In the genomic region with DNA sequence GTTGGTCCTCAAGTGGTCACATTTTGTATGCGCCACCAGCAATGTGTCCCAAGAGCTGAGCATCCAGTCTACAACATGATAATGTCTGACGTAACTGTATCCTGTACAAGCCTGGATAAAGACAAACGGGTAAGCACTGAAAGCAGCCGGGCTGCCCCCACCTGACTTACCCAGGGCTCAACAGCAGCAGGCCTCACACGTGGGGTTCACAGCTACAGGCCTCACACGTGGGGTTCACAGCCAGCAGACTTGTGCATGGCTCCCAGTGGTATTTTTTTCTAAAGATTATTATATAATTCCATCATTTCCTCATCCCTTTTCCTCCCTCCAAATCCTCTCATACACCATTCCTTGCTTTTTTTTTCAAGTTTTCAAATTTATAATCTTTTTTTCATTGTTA, we compare ENCODE assay signal across 17 mouse cellular contexts. TPM values are rescaled to one million over a fixed set of nuclear protein-coding genes. Genes with fewer than 3 reads are reported as not detected.
A peak's percentile ranks its signal among the peaks of the same experiment; 100 is the strongest.
DNase-seq lines count a peak whose midpoint lies in the region; TF ChIP-seq lines count a peak whose summit lies in the region.
"Had no signal": no experiment of that assay in that cellular context is flagged by ENCODE, and none has a peak within 500 bp of the region (broad histone marks: within the 10 kb centered on the region; RNA-seq: fewer than 3 reads in every experiment).

No protein-coding gene starts in this region.

- intact Hi-C loops in gastrocnemius, adult 2 months (cut with DNase I), result loop anchor here (10.0 kb wide), 1 partner anchor 685 kb away; a partner anchor contains a TSS
- intact Hi-C loops in gastrocnemius, postnatal 36 days (cut with DNase I), result no loop called here

- TF ChIP-seq CTCF in gastrocnemius, adult 2 months (IDR thresholded peaks at IDR 0.05), result no peak

- no peak overlapping the region for H3K4me3 ChIP-seq in gastrocnemius, adult 2 months
- H3K4me3 ChIP-seq: embryonic facial prominence, embryonic 12.5 days; forebrain, embryonic 12.5 days; heart, embryonic 13.5 days; hindbrain, embryonic 15.5 days had no signal

- DNase-seq in gastrocnemius, adult 2 months, result peak; percentile 33
- no peak for DNase-seq in gastrocnemius, postnatal 36 days
- peak; percentile 8 to 55 for DNase-seq in kidney, postnatal 25 days
- DNase-seq in kidney, adult 11 months, result no peak
- DNase-seq in natural killer cell, adult 2 months (ENCODE audit: low spot score in 2 of 2), result peak; percentile 10 to 23
- peak; percentile 36 for DNase-seq in testis, postnatal 14 days (ENCODE audit: low spot score)
- DNase-seq: adrenal gland, postnatal 25 days; cerebellum, adult 8-10 months; forebrain, postnatal 0 days; heart, adult 11 months; heart, postnatal 36 days had no signal

- H3K27ac ChIP-seq in gastrocnemius, adult 2 months, result no peak overlapping the region
- H3K27ac ChIP-seq: embryonic facial prominence, embryonic 12.5 days; forebrain, embryonic 12.5 days; heart, embryonic 13.5 days; hindbrain, embryonic 15.5 days had no signal

RNA-seq across cellular contexts. Expression of a gene that starts 4.8 kb away (rescaled TPM):
- total RNA-seq in gastrocnemius, adult 2 months (2021), result 1 to 10 TPM; 6.1 to 6.7 TPM
- total RNA-seq in gastrocnemius, postnatal 36 days (2021), result 1 to 10 TPM; 6.1 to 7.7 TPM

RNA-seq across cellular contexts. Expression of a gene that starts 5.0 kb away (rescaled TPM):
- not detected for total RNA-seq in gastrocnemius, adult 2 months (2021)
- not detected for total RNA-seq in gastrocnemius, postnatal 36 days (2021)
- total RNA-seq: adrenal gland, adult 18-20 months; gastrocnemius, adult 18-20 months; heart, postnatal 36 days had no signal

RNA-seq across cellular contexts. Expression of a gene that starts 55.8 kb away (rescaled TPM):
- 100 to 1,000 TPM; 186 to 246 TPM for total RNA-seq in gastrocnemius, adult 2 months (2021)
- 100 to 1,000 TPM; 162 to 200 TPM for total RNA-seq in gastrocnemius, postnatal 36 days (2021)

Comparison
In these comparisons a context has a peak if more than half of its experiments do, and no peak if none do; other contexts are left out.
1. DNase-seq: peak in gastrocnemius, adult 2 months (single experiment), kidney, postnatal 25 days (2 of 2), natural killer cell, adult 2 months (2 of 2) and testis, postnatal 14 days (single experiment); none in gastrocnemius, postnatal 36 days (0 of 2) and kidney, adult 11 months (single experiment).